Mouse (Mus musculus) Patski (cell line): ENCODE results near the gene Cep97. TPM values are rescaled to one million over a fixed set of nuclear protein-coding genes. Genes with fewer than 3 reads are reported as not detected.

Source experiments
- ATAC-seq: fragments of 100-300 bp; one replicate; pipeline ENCODE4 v1.8.0; 2021
- CTCF ChIA-PET: fragments of 350-600 bp; sonication (Branson Sonifier 250); formaldehyde crosslinking; loops from one replicate; lab custom pipeline; 2022; ENCODE audit warnings: inconsistent platforms; lab: Charles Lee
- POLR2A ChIA-PET: fragments of 350-600 bp; sonication (Branson Sonifier 250); formaldehyde crosslinking; loops from one replicate; lab custom pipeline; 2022; ENCODE audit warnings: antibody characterized with exemption, inconsistent platforms; lab: Charles Lee
- DNase-seq: peaks from one replicate; pipeline ENCODE4 v3.0.0-alpha.2; 2011; ENCODE audit warnings: low read depth, low spot score
- H3K27me3 ChIP-seq: fragments of 371-371 bp; one replicate; pipeline ENCODE4 v1.5.1; 2021
- CTCF ChIP-seq: fragments of 100-300 bp; IDR thresholded peaks from one replicate; pipeline ENCODE4 v1.5.1; 2021
- in situ Hi-C: fragments of 300-500 bp; cut with MboI; formaldehyde crosslinking; loops from 3 replicates; pipeline ENCODE4 v1.11.1; 2018; ENCODE audit warnings: low pct_unique_long_range_greater_than_20kb, mixed read lengths
- polyA plus RNA-seq: library from polyadenylated mRNA; unstranded; gene quantifications from one replicate; pipeline ENCODE4 v1.2.3, GENCODE M21; 2021

Gene Cep97
- polyA plus RNA-seq: 9.4 TPM

DNA sequence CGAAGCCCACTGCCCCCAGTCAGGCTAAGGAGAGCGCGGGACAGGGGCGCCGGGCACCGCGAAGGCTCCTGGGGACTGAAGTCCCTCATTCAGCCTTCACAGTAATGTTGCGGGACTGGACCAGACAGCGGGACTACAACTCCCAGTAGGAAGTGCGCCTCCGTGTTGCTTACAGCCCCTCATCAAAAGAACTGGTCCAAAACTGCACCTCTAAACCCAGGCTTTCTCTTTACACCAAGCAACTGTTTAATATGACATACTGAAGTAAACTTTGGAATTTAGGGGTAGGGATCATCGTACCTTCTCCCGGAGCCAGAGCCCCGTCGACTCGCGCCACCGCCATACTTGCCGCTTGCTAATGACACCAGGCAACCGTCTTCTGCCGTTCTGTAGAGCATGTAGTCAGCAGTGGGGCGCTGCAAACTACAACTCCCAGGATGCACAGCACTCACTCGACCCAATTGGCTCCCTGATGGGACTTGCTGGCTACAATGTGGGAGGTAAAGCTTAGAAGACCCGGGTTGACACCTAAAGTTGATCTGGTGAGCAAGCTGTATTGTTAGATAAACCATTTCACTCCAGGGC lies at the start of gene Cep97:
Cep97 (minus strand) TSS at position 403 of the 585 bp plus-strand sequence.
- ATAC-seq (peak; percentile 99), DNase-seq (peak; percentile 72)
- in situ Hi-C loops: loop anchor here (25.0 kb wide), 2 partner anchors 778 to 978 kb away; partner anchors contain the start of gene Tfg
- H3K27me3 ChIP-seq: no peaks in the 10 kb centered on the region
- ChIA-PET POLR2A (no interaction called here), CTCF (interaction anchor here (3.3 kb wide), 1 partner anchor 16 kb away, joined by 16 read pairs; no protein-coding TSS in a partner anchor)
- no peak for TF ChIP-seq CTCF

- ChIA-PET POLR2A (interaction anchor here (1.3 kb wide), 1 partner anchor 54 kb away, joined by 4 read pairs; the partner anchor contains the start of gene Pcnp), CTCF (interaction anchor here (1.3 to 1.5 kb wide), 2 partner anchors 45 to 89 kb away, joined by 3 to 4 read pairs; no protein-coding TSS in a partner anchor)
- DNase-seq (no peak), ATAC-seq (peak; percentile 27)
- no peak for TF ChIP-seq CTCF
- H3K27me3 ChIP-seq: no peaks in the 10 kb centered on the region
- in situ Hi-C loops: loop anchor here (10.0 kb wide), 1 partner anchor 90 kb away; no protein-coding TSS in a partner anchor
Measured at GRCm38 (mm10) chr16:55974903-55975285, 40.2 kb upstream of the Cep97 start.

DNA sequence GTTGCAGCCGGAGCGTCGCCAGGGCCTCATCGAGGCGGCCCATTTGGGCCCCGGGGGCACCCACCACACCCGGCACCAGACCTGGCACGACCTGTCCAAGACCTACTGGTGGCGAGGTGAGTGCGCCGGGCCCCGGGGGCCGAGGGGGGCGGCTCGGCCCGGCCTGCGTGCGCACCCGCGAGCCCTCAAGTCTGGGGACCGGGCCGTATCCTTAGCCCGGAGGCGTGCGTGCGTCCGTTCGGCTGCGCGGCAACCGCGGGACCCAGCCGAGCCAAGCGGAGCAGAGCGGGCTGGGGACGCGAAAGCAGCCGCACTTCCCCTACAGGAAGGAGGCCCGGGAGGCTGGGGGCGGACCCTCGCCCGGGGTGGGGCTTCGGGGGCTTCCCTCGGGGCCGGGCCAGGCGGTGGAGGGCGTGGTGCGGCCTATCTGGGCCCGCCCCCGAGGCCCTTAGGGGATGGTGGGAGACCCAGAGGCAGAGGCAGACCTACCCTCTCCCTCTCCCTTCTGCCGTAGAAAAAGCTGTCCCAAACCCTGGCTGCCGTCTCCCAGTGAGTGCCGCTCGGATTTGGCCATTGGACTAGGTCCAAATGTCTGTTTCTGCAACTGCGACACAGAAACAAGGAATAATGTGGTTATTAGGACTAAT lies 39.7 kb upstream of the Cep97 start:
- in situ Hi-C loops: loop anchor here (10.0 kb wide), 1 partner anchor 90 kb away; no protein-coding TSS in a partner anchor
- ChIA-PET POLR2A (no interaction called here), CTCF (interaction anchor here (1.5 kb wide), 1 partner anchor 46 kb away, joined by 3 read pairs; no protein-coding TSS in a partner anchor)

GRCm38 (mm10) chr16:55973431-55974255 lies 39.0 kb upstream of the Cep97 start, which contains the start of gene Zbtb11:
Gene Zbtb11 (plus strand): TSS chr16:55973883.
- POLR2A ChIA-PET: no interaction called here
- CTCF ChIA-PET: interaction anchor here (1.0 kb wide), 1 partner anchor 9 kb away, joined by 3 read pairs; no protein-coding TSS in a partner anchor
- H3K27me3 ChIP-seq: no peaks in the 10 kb centered on the region
- in situ Hi-C loops: loop anchor here (10.0 kb wide), 1 partner anchor 91 kb away; no protein-coding TSS in a partner anchor
- DNase-seq (peak; percentile 80), ATAC-seq (peak; percentile 85)
- no peak for TF ChIP-seq CTCF

More for the DNA sequence above, 39.7 kb upstream of the Cep97 start:
- no peak for TF ChIP-seq CTCF
- ATAC-seq: peak; percentile 87
- no peaks in the 10 kb centered on the region for H3K27me3 ChIP-seq
- no peak for DNase-seq

GRCm38 (mm10) chr16:55972626-55973201 lies 38.1 kb upstream of the Cep97 start:
- no peaks in the 10 kb centered on the region for H3K27me3 ChIP-seq
- POLR2A ChIA-PET: interaction anchor here (0.6 to 0.7 kb wide), 2 partner anchors 80 to 409 kb away, joined by 3 read pairs; no protein-coding TSS in a partner anchor
- no peak for TF ChIP-seq CTCF
- ATAC-seq: no peak
- in situ Hi-C loops: loop anchor here (10.0 kb wide), 1 partner anchor 92 kb away; no protein-coding TSS in a partner anchor
- CTCF ChIA-PET: interaction anchor here (0.9 to 1.2 kb wide), 3 partner anchors 8 to 91 kb away, joined by 3 read pairs; partner anchors contain the start of gene Pcnp
- DNase-seq: no peak

DNA sequence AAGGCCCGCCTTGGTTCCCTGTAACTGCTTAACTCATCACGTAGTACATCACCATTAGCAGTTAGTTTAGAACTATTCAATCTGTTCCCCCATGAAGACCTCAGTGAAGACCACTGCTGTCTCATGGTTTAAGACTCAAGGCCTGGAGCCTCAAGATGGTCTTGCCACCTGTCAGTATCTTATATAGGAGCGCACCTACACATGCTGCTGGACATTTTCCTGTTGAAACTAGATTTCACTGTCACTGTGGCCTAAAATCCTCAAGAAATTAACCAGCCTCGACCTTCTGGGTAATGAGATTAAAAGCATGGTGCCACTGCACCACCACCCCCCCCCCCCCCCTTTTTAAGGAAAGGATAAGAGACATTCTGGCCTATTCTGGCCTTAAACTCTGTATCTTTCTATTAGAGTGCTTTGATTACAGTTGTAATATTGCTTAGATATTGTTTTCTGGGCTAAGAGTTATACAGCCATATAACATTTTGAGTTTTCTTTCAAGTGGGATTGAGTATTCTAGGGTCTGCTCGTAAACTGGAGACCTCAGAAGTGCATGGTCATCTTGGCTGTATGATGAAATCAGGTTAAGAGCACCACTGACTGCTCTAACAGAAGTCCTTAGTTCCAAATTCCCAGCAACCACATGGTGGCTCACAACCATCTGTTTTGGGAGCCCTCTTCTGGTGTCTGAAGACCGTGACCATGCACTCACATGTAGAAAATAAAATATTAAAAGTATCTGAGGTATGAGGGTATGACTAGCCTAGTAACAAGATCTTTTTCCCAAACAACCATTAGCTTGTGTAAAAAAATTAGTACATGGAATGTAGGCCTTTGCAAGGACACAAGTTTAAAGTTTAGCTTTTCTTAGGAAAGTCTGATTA lies 37.3 kb upstream of the Cep97 start:
- in situ Hi-C loops: loop anchor here (10.0 kb wide), 1 partner anchor 93 kb away; no protein-coding TSS in a partner anchor

DNA sequence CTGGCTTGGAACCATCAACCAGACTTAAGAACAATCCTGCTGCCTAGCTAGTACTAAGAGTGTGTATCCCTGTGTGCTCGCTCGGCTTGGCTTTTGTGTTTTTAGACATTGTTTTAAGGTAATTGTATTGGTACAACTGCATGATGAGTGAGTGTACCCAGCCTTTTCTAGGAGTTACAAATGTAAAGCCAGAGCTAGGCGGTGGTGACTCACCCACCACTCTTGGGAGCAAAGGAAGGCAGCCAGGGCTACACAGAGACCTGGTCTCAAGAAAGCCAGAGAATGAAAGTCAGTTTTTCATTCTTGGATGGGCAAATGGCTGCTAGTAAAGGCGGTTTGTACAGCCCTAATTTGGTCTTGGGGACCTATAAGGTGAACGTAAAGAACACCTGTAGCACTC lies 35.8 kb upstream of the Cep97 start:
- no peak for DNase-seq
- ChIA-PET POLR2A (interaction anchor here (0.6 kb wide), 1 partner anchor 43 kb away, joined by 4 read pairs; no protein-coding TSS in a partner anchor), CTCF (interaction anchor here (1.4 to 2.6 kb wide), 3 partner anchors 10 to 94 kb away, joined by 3 to 13 read pairs (median 6); no protein-coding TSS in a partner anchor)
- H3K27me3 ChIP-seq: no peaks in the 10 kb centered on the region
- no peak for TF ChIP-seq CTCF
- ATAC-seq: no peak
- in situ Hi-C loops: loop anchor here (10.0 kb wide), 1 partner anchor 94 kb away; no protein-coding TSS in a partner anchor

More for the DNA sequence above, 37.3 kb upstream of the Cep97 start:
- no peak for ATAC-seq
- no peak for DNase-seq
- no peak for TF ChIP-seq CTCF
- ChIA-PET CTCF (interaction anchor here (0.9 to 1.2 kb wide), 2 partner anchors 58 to 92 kb away, joined by 3 read pairs; partner anchors contain the start of gene Pcnp), POLR2A (interaction anchor here (0.6 to 0.7 kb wide), 4 partner anchors 60 to 410 kb away, joined by 3 to 5 read pairs (median 4); no protein-coding TSS in a partner anchor)
- no peaks in the 10 kb centered on the region for H3K27me3 ChIP-seq

GRCm38 (mm10) chr16:55969147-55969546 lies 34.5 kb upstream of the Cep97 start:
- DNase-seq (no peak), ATAC-seq (no peak)
- ChIA-PET POLR2A (no interaction called here), CTCF (interaction anchor here (1.0 to 2.6 kb wide), 5 partner anchors 11 to 95 kb away, joined by 3 to 13 read pairs (median 3); no protein-coding TSS in a partner anchor)
- no peak for TF ChIP-seq CTCF
- in situ Hi-C loops: loop anchor here (10.0 kb wide), 1 partner anchor 156 kb away; no protein-coding TSS in a partner anchor
- no peaks in the 10 kb centered on the region for H3K27me3 ChIP-seq
